Mouse (Mus musculus): ENCODE results near the gene Lrrc8d.

Gene Lrrc8d

DNA sequence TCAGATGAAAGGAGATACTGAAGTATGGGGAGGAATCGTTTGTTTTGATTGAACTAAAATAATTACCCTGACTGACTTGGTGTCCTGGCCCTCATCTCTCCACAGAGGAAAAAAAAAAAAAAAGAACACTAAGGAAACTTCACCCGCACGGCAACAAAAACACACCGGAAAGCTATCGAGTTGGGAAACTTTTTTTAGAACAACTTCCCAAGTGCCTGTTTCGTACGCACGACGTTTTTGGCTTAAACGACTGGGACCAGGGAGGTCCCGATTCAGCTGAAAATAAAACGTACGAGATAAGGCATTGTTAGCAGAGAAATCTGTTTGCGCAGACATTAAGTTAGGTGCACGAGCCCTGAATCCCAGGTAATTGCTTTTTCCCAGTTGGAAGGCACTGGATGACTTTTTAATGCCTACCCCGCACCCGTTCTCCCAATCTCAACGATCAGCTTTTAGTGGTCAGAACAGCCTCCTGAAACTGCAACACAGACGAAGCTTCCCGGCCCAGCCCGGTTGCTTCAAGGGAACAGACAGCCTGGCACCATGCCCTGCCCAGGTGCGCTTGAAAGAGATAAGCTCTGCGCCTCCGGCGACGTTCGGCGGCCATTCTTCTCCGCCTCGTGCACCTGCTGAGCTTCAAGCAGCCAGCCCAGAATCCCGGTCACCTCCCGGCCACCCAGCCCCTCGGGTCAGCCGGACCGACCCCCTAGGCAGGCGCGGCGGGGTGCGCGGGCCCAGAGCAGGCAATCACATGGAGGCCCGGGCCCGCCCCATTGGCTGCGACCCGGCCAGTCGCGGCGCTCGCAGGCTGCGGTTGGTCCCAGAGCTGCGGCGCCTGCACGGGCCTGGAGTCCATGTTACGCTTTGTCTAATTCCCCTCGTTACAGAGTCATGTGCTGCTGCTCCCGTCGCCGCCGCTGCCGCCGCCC lies at the start of gene Lrrc8d:
Gene Lrrc8d, plus strand, starts transcription at position 829 of the 929 bp plus-strand sequence.
- peak; percentile 73 to 75 for DNase-seq (ENCODE audit: low spot score in 2 of 2)

- no peak for DNase-seq (ENCODE audit: low spot score in 2 of 2)
Measured at GRCm38 (mm10) chr5:105650728-105651479, 48.9 kb upstream of the Lrrc8d start.

DNA sequence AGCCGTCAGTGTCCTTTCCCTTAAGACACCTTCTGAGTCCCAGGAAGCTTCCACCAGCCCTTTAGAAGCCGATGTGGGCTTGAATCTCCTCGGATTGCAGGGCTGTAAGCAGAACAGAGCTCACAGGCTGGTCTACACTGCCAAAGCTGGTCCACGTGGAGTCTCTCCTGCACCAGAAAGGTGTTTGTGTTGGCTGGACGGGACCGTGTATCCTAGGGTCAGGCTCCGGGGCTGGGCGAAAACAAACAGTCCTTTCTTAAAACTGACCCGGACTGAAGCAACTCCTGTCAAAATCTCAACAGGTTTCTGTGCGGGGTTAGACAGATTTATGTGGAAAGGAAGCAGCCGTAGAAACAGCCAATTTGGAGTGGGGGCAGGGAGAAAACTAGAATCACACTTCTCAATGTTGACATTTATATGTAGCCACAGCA lies 48.2 kb upstream of the Lrrc8d start:
- no peak for DNase-seq (ENCODE audit: low spot score in 2 of 2)

GRCm38 (mm10) chr5:105654237-105655063 lies 45.3 kb upstream of the Lrrc8d start:
- peak; percentile 84 to 89 for DNase-seq (ENCODE audit: low spot score in 2 of 2)

GRCm38 (mm10) chr5:105655100-105655734 lies 44.6 kb upstream of the Lrrc8d start:
- DNase-seq (ENCODE audit: low spot score in 2 of 2): no peak

GRCm38 (mm10) chr5:105661894-105662293 lies 37.9 kb upstream of the Lrrc8d start:
- DNase-seq (ENCODE audit: low spot score in 2 of 2): no peak

- no peak for DNase-seq (ENCODE audit: low spot score in 2 of 2)
Measured at GRCm38 (mm10) chr5:105666930-105667329, 32.8 kb upstream of the Lrrc8d start.

GRCm38 (mm10) chr5:105667411-105667810 lies 32.4 kb upstream of the Lrrc8d start:
- DNase-seq (ENCODE audit: low spot score in 2 of 2): no peak

- no peak for DNase-seq (ENCODE audit: low spot score in 2 of 2)
Measured at GRCm38 (mm10) chr5:105669086-105669485, 30.7 kb upstream of the Lrrc8d start.

DNA sequence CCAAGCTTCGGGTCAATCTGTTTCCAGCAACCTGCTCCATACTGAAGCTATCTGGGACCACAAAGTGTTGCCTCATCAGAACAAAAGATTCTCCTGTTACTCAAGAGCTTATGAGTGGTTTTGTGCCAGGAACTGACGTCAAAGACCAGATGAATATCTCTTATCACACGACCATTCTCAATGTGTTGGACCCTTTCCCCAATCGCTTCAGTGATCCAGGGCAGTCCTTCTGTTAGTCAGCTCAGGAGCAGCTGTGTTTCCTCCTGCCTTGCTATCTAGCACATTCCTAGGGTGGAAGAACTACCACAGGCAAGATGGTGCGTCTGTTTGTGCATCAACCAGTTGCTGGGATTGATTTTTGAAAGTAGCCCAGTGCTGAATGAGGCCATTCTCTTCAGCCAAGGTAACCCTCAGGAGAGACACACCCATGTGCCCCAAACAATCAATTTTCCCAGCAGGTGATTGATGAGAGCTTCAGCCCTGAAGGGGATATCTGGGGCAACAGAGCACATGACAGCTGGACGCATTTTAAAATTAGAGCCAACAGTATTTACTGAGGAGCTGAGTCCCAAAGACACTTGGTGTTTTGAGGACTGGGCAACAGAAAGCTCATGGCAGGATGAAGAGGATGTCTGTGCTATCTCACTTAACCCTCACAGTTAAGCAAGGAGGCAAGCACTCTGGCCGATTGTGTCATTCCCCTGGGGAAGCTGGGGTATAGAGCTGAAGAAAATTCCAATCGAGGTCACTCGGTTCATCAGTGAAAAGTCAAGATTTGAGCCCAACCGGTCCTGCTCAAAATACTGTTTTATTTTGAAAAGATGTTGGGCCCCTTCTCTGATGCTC lies 30.0 kb upstream of the Lrrc8d start:
- DNase-seq (ENCODE audit: low spot score in 2 of 2): no peak

DNA sequence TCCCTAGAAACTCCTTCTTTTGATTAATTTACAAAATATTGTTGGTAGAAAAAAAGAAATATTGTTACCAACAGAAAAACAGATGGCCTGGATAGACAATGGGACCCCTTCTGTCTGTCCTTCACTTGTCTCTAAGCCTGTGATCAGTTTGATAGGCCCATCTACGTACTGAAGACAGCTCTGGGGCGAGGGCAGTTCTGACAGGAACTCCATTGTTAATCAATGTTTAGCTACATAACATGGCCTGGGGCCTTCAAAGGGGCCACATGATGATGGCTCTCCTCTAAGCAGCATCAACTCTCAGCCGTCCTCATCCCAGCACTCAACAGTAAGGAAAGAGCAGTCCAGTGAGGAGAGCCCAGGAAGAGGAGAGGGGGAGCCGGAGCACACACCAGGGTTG lies 27.4 kb upstream of the Lrrc8d start:
- no peak for DNase-seq (ENCODE audit: low spot score in 2 of 2)

GRCm38 (mm10) chr5:105675511-105675910 lies 24.3 kb upstream of the Lrrc8d start:
- no peak for DNase-seq (ENCODE audit: low spot score in 2 of 2)

- no peak for DNase-seq (ENCODE audit: low spot score in 2 of 2)
Measured at GRCm38 (mm10) chr5:105677071-105677470, 22.7 kb upstream of the Lrrc8d start.

- DNase-seq (ENCODE audit: low spot score in 2 of 2): no peak
Measured at GRCm38 (mm10) chr5:105678243-105678642, 21.5 kb upstream of the Lrrc8d start.

GRCm38 (mm10) chr5:105679261-105679660 lies 20.5 kb upstream of the Lrrc8d start:
- DNase-seq (ENCODE audit: low spot score in 2 of 2): no peak

- DNase-seq (ENCODE audit: low spot score in 2 of 2): no peak
Measured at GRCm38 (mm10) chr5:105679921-105680843, 19.6 kb upstream of the Lrrc8d start.

DNA sequence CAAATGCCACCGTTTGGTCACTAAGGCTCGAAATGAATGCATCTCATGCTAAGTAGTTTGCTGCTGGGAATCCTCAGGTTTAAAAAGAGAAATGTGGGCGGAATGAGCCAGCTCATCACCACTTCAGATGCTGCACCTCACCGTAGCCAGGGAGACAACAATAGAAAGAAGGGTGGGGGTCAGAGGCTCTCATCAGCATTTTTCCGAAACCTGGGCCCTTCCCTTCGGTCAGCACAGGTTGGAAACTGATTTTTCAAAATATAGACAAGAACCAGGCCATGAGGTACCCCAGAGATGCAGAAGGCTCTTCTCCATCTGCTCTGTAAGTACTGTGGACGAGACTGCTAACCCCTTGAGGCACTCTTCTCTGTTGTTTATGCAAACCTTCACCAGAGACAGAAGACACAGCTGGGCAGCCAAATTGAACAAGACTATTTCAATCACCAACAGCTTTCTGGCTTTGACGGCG lies 17.6 kb upstream of the Lrrc8d start:
- DNase-seq (ENCODE audit: low spot score in 2 of 2): no peak

- no peak for DNase-seq (ENCODE audit: low spot score in 2 of 2)
Measured at GRCm38 (mm10) chr5:105683912-105684350, 15.8 kb upstream of the Lrrc8d start.
